Mouse (Mus musculus) heart, postnatal 0 days (tissue): ENCODE measurements around the gene Pdzrn3. TPM values are rescaled to one million over a fixed set of nuclear protein-coding genes. Genes with fewer than 3 reads are reported as not detected.

Source experiments
- ATAC-seq: fragments of 200-750 bp; cut with Nextera tagmentation; 2 replicates; pipeline ENCODE4 v1.8.0; 2017; ENCODE audit warnings: low read depth, moderate number of reproducible peaks, moderate library complexity; ENCODE audit not compliant: insufficient read depth
- DNase-seq: peaks from one replicate; pipeline ENCODE4 v3.0.0-alpha.2; 2016; ENCODE audit warnings: low spot score
- H3K27ac ChIP-seq: fragments of 300-500 bp; sonication (generic); 2 replicates; pipeline ENCODE4 v1.5.1; 2014; ENCODE audit warnings: low read depth, mild to moderate bottlenecking
- H3K27me3 ChIP-seq: fragments of 300-500 bp; sonication (generic); 2 replicates; pipeline ENCODE4 v1.6.1; 2014; ENCODE audit warnings: low read length, mixed read lengths; ENCODE audit not compliant: control insufficient read depth, insufficient read depth
- H3K36me3 ChIP-seq: fragments of 300-500 bp; sonication (generic); replicated peaks from 2 replicates; pipeline ENCODE4 v1.6.1; 2014; ENCODE audit warnings: low read length, mixed read lengths; ENCODE audit not compliant: control insufficient read depth, insufficient read depth
- H3K4me1 ChIP-seq: fragments of 300-500 bp; sonication (generic); 2 replicates; pipeline ENCODE4 v1.6.1; 2014; ENCODE audit warnings: antibody characterized with exemption; ENCODE audit not compliant: control insufficient read depth, insufficient read depth
- H3K4me2 ChIP-seq: fragments of 300-500 bp; sonication (generic); 2 replicates; pipeline ENCODE4 v1.6.1; 2014; ENCODE audit warnings: low read depth, mild to moderate bottlenecking, low read length, moderate library complexity
- H3K4me3 ChIP-seq: fragments of 300-500 bp; sonication (generic); 2 replicates; pipeline ENCODE4 v1.5.1; 2014; ENCODE audit warnings: low read depth, low read length
- H3K9ac ChIP-seq: fragments of 300-500 bp; sonication (generic); replicated peaks from 2 replicates; pipeline ENCODE4 v1.6.1; 2014; ENCODE audit warnings: low read depth, low read length, mixed read lengths
- H3K9me3 ChIP-seq: fragments of 300-500 bp; sonication (generic); replicated peaks from 2 replicates; pipeline ENCODE4 v1.6.1; 2016; ENCODE audit warnings: low read length; ENCODE audit not compliant: control insufficient read depth
- CTCF ChIP-seq: IDR thresholded peaks from 2 replicates; pipeline ENCODE4 v1.5.1; 2016; ENCODE audit warnings: antibody characterized with exemption, control low read depth, low read depth
- EP300 ChIP-seq: IDR thresholded peaks from 2 replicates; pipeline ENCODE4 v1.6.1; 2016; ENCODE audit warnings: antibody characterized with exemption, low read depth
- WGBS: fragments of 180-500 bp; shearing (Covaris S2); extraction: QIAGEN DNeasy Blood & Tissue Kit; methylation state at CpG from one replicate; pipeline ENCODE4 v1.1.7; 2014; 5-methylcytosine and 5-hydroxymethylcytosine counted together
- polyA plus RNA-seq: library from polyadenylated mRNA; unstranded; fragments of >200 nt; fragmentation: Nextera tagmentation; extraction: Ambion mirVana; gene quantifications from 2 replicates; pipeline ENCODE4 v1.2.1, GENCODE M21; 2015
- total RNA-seq: library from RNA; depleted of rRNA; stranded (reverse); fragments of >200 nt; gene quantifications from 2 replicates; pipeline ENCODE4 v1.2.3, GENCODE M21; 2014; ENCODE audit warnings: low replicate concordance

Gene Pdzrn3
- total and polyA plus RNA-seq, 2 experiments from 2014 or later: 12.2 to 116 TPM

GRCm38 (mm10) chr6:101352626-101353025 lies 25.1 kb downstream of the Pdzrn3 start:
- no peak for DNase-seq

GRCm38 (mm10) chr6:101351100-101351499 lies 26.6 kb downstream of the Pdzrn3 start:
- peaks cover 49% of the 10 kb centered on the region for H3K4me1 ChIP-seq
- H3K9me3 ChIP-seq: no peaks in the 10 kb centered on the region
- ATAC-seq (peak; percentile 78), DNase-seq (peak; percentile 84)
- peak overlapping the region; percentile 87 for H3K27ac ChIP-seq
- peaks cover 4% of the 10 kb centered on the region; the same call in 1 of the 2 replicates for H3K36me3 ChIP-seq
- no peak for TF ChIP-seq EP300
- TF ChIP-seq CTCF: no peak
- no peak overlapping the region for H3K4me3 ChIP-seq
- H3K4me2 ChIP-seq: no peak overlapping the region
- no peak overlapping the region for H3K9ac ChIP-seq
- H3K27me3 ChIP-seq: no peaks in the 10 kb centered on the region
- 33% methylated on average over 1 of the region's 1 CpGs for WGBS

More at GRCm38 (mm10) chr6:101352626-101353025, 25.1 kb downstream of the Pdzrn3 start:
- Histone ChIP-seq H3K27me3 (no peaks in the 10 kb centered on the region), H3K9me3 (no peaks in the 10 kb centered on the region), H3K27ac (0 out of 2 replicates have a peak overlapping the region, but pooled peaks have one; percentile 56), H3K4me1 (peaks cover 54% of the 10 kb centered on the region), H3K4me2 (no peak overlapping the region), H3K4me3 (no peak overlapping the region), H3K36me3 (peaks cover 4% of the 10 kb centered on the region; the same call in 1 of the 2 replicates), H3K9ac (no peak overlapping the region)
- TF ChIP-seq CTCF (no peak), EP300 (no peak)
- no peak for ATAC-seq
- WGBS: 66% methylated on average over 10 of the region's 10 CpGs

GRCm38 (mm10) chr6:101350414-101350973 lies 27.2 kb downstream of the Pdzrn3 start:
- WGBS: 19% methylated on average over 7 of the region's 7 CpGs
- no peaks in the 10 kb centered on the region for H3K9me3 ChIP-seq
- peaks cover 45% of the 10 kb centered on the region for H3K4me1 ChIP-seq

GRCm38 (mm10) chr6:101348496-101348895 lies 29.2 kb downstream of the Pdzrn3 start:
- ATAC-seq: no peak
- Histone ChIP-seq H3K4me2 (no peak overlapping the region), H3K36me3 (peaks cover 4% of the 10 kb centered on the region; the same call in 1 of the 2 replicates), H3K4me1 (peaks cover 34% of the 10 kb centered on the region), H3K27ac (no peak overlapping the region), H3K27me3 (no peaks in the 10 kb centered on the region), H3K9me3 (no peaks in the 10 kb centered on the region), H3K4me3 (no peak overlapping the region), H3K9ac (no peak overlapping the region)
- TF ChIP-seq CTCF: no peak
- no peak for TF ChIP-seq EP300
- WGBS: 64% methylated on average over 5 of the region's 5 CpGs
- no peak for DNase-seq

More at GRCm38 (mm10) chr6:101350414-101350973, 27.2 kb downstream of the Pdzrn3 start:
- no peak for TF ChIP-seq CTCF
- TF ChIP-seq EP300: no peak
- H3K9ac ChIP-seq: no peak overlapping the region
- ATAC-seq: 0 out of 2 replicates have a peak, but pooled peaks have one; percentile 13
- H3K4me2 ChIP-seq: peak overlapping the region; percentile 9; the same call in 1 of the 2 replicates
- H3K27me3 ChIP-seq: no peaks in the 10 kb centered on the region
- H3K36me3 ChIP-seq: peaks cover 4% of the 10 kb centered on the region; the same call in 1 of the 2 replicates
- no peak overlapping the region for H3K4me3 ChIP-seq
- H3K27ac ChIP-seq: peak overlapping the region; percentile 87
- no peak for DNase-seq

GRCm38 (mm10) chr6:101340051-101340450 lies 37.6 kb downstream of the Pdzrn3 start:
- DNase-seq: no peak
- no peak overlapping the region for H3K4me3 ChIP-seq
- WGBS: 56% methylated on average over 7 of the region's 7 CpGs
- TF ChIP-seq EP300 (no peak), CTCF (no peak)
- H3K36me3 ChIP-seq: peaks cover 7% of the 10 kb centered on the region; the same call in 1 of the 2 replicates
- H3K27ac ChIP-seq: peak overlapping the region; percentile 31; the same call in 1 of the 2 replicates
- ATAC-seq: peak; percentile 16; the same call in 1 of the 2 replicates
- no peak overlapping the region for H3K9ac ChIP-seq
- no peaks in the 10 kb centered on the region for H3K27me3 ChIP-seq
- H3K4me2 ChIP-seq: no peak overlapping the region
- peaks cover 43% of the 10 kb centered on the region for H3K4me1 ChIP-seq
- no peaks in the 10 kb centered on the region for H3K9me3 ChIP-seq
